Mouse (Mus musculus): ENCODE data around the gene Krtap5-1.
"Not testable (repeated sequence)": the region's sequence is repeated elsewhere in the genome, so short reads cannot be mapped to it uniquely, and the experiment has no call there.

- TF ChIP-seq CTCF (IDR thresholded peaks at IDR 0.05 in 2 of 3, conservative IDR thresholded peaks at IDR 0.05 in 1 of 3; ENCODE audit: control insufficient read depth in 1 of 3, insufficient read depth in 1 of 3, low read depth in 2 of 3, low read length in 3 of 3, poor library complexity in 1 of 3, severe bottlenecking in 1 of 3): peak; percentile 45 to 83 (median 61)
- not testable (repeated sequence) for TF ChIP-seq POLR2A (IDR thresholded peaks at IDR 0.05; ENCODE audit: control insufficient read depth in 1 of 2, insufficient read depth in 1 of 2, low read depth in 1 of 2, low read length in 2 of 2, poor library complexity in 1 of 2); UBTF (IDR thresholded peaks at IDR 0.05; ENCODE audit: borderline replicate concordance, insufficient read depth, low read depth, low read length); MXI1 (IDR thresholded peaks at IDR 0.05; ENCODE audit: low read depth, low read length); EP300 (IDR thresholded peaks at IDR 0.05; ENCODE audit: low read depth in 1 of 2, low read length in 2 of 2); POLR2AphosphoS2 (IDR thresholded peaks at IDR 0.05; ENCODE audit: low read length); USF1 (IDR thresholded peaks at IDR 0.05; ENCODE audit: low read depth, low read length); NRF1 (IDR thresholded peaks at IDR 0.05; ENCODE audit: insufficient read depth, low read depth, low read length, poor library complexity, severe bottlenecking); NELFE (IDR thresholded peaks at IDR 0.05; ENCODE audit: low read depth, low read length); TCF12 (IDR thresholded peaks at IDR 0.05; ENCODE audit: low read depth, low read length); GATA1 (IDR thresholded peaks at IDR 0.05; ENCODE audit: low read depth, low read length); HCFC1 (IDR thresholded peaks at IDR 0.05; ENCODE audit: low read depth, low read length); JUND (IDR thresholded peaks at IDR 0.05; ENCODE audit: low read depth, low read length)
Observed at GRCm38 (mm10) chr7:142293851-142294250, 3.1 kb downstream of the Krtap5-1 start.
